Mouse (Mus musculus) layer of hippocampus, postnatal 25 days (tissue): ENCODE measurements at regions not wholly inside any gene's neighbourhood (a gene's known extent, or its start where the extent isn't known, plus 50 kb on each side); places are given as distances from the start of the nearest gene placed in this dataset.

Source experiments
- DNase-seq, 2 experiments: peaks; one replicate each; pipeline ENCODE4 v3.0.0; 2022; ENCODE audit warnings: mixed read lengths in 2 of 2, low spot score in 1 of 2; ENCODE audit errors: extremely low spot score in 1 of 2

DNA sequence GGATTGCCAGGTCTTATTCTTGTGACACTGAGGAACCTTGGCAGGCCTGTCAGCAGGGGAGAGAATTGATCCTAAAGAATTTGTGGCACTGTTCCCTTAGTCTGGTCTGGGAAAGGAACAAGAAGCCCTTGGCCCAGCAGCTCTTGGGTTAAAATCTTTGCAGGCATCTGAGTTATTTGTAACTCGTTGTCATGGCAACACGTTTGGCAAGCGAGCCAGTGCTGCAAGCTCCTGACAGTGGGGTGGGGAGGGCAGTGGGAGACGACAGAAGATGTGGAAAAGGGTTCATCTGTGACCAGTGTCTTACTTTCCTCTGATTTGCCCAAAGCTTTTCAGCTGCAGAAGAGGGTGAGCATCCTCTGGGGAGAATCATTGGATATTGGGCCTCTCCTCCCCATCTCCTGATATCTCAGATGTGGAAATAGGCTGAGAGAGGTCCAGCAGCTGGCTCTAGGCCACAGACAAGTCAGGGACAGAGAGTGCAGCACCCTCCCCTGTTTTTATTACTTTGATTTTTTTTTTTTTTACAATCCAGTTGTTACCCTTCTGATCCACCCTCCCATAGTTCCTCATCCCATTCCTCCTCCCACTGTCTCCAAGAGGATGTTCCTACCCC lies 92.4 kb upstream of the Huwe1 start:
- peak; percentile 30 to 41 for DNase-seq
